Mouse (Mus musculus) midbrain, embryonic 12.5 days (tissue): ENCODE results near the gene Pigc. TPM values are rescaled to one million over a fixed set of nuclear protein-coding genes. Genes with fewer than 3 reads are reported as not detected.

ENCODE experiments used
- ATAC-seq: fragments of 200-750 bp; cut with Nextera tagmentation; 2 replicates; pipeline ENCODE4 v1.8.0; 2017; ENCODE audit warnings: low read depth, moderate TSS enrichment, moderate library complexity; ENCODE audit not compliant: low FRiP score
- H3K27ac ChIP-seq: fragments of 300-500 bp; sonication (generic); replicated peaks from 2 replicates; pipeline ENCODE4 v1.5.1; 2016; ENCODE audit warnings: mild to moderate bottlenecking
- H3K27me3 ChIP-seq: fragments of 300-500 bp; sonication (generic); 2 replicates; pipeline ENCODE4 v1.6.1; 2016; ENCODE audit warnings: mild to moderate bottlenecking
- H3K36me3 ChIP-seq: fragments of 300-500 bp; sonication (generic); 2 replicates; pipeline ENCODE4 v1.6.1; 2016
- H3K4me1 ChIP-seq: fragments of 300-500 bp; sonication (generic); 2 replicates; pipeline ENCODE4 v1.6.1; 2016
- H3K4me2 ChIP-seq: fragments of 300-500 bp; sonication (generic); replicated peaks from 2 replicates; pipeline ENCODE4 v1.6.1; 2016; ENCODE audit warnings: mild to moderate bottlenecking, moderate library complexity
- H3K4me3 ChIP-seq: fragments of 300-500 bp; sonication (generic); 2 replicates; pipeline ENCODE4 v1.5.1; 2016; ENCODE audit warnings: mild to moderate bottlenecking
- H3K9ac ChIP-seq: fragments of 300-500 bp; sonication (generic); replicated peaks from 2 replicates; pipeline ENCODE4 v1.6.1; 2016; ENCODE audit warnings: mild to moderate bottlenecking, moderate library complexity
- H3K9me3 ChIP-seq: fragments of 300-500 bp; sonication (generic); 2 replicates; pipeline ENCODE4 v1.6.1; 2016; ENCODE audit warnings: mild to moderate bottlenecking
- WGBS: fragments of 180-500 bp; shearing (Covaris S2); methylation state at CpG from one replicate; pipeline ENCODE4 v1.1.7; 2016; 5-methylcytosine and 5-hydroxymethylcytosine counted together
- polyA plus RNA-seq: library from polyadenylated mRNA; unstranded; fragments of >200 nt; fragmentation: Nextera tagmentation; extraction: Ambion mirVana; gene quantifications from 2 replicates; pipeline ENCODE4 v1.2.1, GENCODE M21; 2016

The Pigc gene
- polyA plus RNA-seq, 1 experiment from 2014 or later: 34.9 TPM

DNA sequence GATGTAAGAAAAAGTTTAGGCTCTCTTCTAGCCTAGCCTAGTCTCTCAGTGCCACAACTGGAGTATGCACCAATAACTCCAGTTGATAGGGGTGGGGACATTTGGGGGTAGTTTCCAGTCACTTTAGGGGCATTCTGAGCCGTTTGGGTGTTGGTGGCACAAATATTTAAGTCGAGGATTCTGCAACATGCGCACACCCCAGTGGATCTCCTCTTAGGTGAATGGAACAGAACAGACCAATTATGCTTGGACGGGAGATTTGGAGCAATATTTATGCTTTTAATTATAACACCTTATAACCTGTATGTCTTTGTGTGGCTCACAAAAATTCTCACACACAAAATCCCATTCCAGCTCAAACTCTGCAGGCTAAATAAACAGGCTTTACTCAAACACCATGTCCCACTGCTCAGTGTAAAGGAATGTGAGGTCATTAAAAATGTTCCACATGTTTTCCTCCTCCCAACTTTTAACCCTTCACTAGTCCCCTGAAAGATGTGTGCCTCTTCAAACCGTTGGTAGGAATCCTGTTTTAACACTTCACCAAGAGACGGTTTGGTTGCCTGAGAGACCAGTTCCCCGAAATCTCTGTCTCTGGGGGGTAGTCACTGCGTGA, 46.4 kb downstream of the Pigc start:
- 0 out of 2 replicates have a peak overlapping the region, but pooled peaks have one; percentile 10 for H3K27ac ChIP-seq
- H3K4me2 ChIP-seq: no peak overlapping the region
- no peaks in the 10 kb centered on the region for H3K27me3 ChIP-seq
- H3K4me1 ChIP-seq: 0 out of 2 replicates have a peak, but pooled peaks cover 3% of the 10 kb centered on the region
- H3K9ac ChIP-seq: no peak overlapping the region
- WGBS: 67% methylated on average over 8 of the region's 8 CpGs
- H3K4me3 ChIP-seq: no peak overlapping the region
- ATAC-seq: no peak
- no peaks in the 10 kb centered on the region for H3K36me3 ChIP-seq
- H3K9me3 ChIP-seq: no peaks in the 10 kb centered on the region

GRCm38 (mm10) chr1:162016982-162017381, 48.0 kb downstream of the Pigc start:
- no peaks in the 10 kb centered on the region for H3K9me3 ChIP-seq
- peaks cover 13% of the 10 kb centered on the region; the same call in 1 of the 2 replicates for H3K4me1 ChIP-seq
- no peaks in the 10 kb centered on the region for H3K27me3 ChIP-seq
- no peak overlapping the region for H3K4me3 ChIP-seq
- no peak overlapping the region for H3K4me2 ChIP-seq
- 62% methylated on average over 7 of the region's 7 CpGs for WGBS
- no peak for ATAC-seq
- H3K27ac ChIP-seq: no peak overlapping the region
- no peaks in the 10 kb centered on the region for H3K36me3 ChIP-seq
- no peak overlapping the region for H3K9ac ChIP-seq

- ATAC-seq: no peak
- Histone ChIP-seq H3K4me3 (no peak overlapping the region), H3K27ac (no peak overlapping the region), H3K36me3 (no peaks in the 10 kb centered on the region), H3K9me3 (no peaks in the 10 kb centered on the region), H3K4me1 (peaks cover 13% of the 10 kb centered on the region; the same call in 1 of the 2 replicates), H3K9ac (no peak overlapping the region), H3K27me3 (no peaks in the 10 kb centered on the region), H3K4me2 (no peak overlapping the region)
- WGBS: 80% methylated on average over 13 of the region's 13 CpGs
These were observed 49.1 kb downstream of the Pigc start for GRCm38 (mm10) chr1:162017975-162018600.

DNA sequence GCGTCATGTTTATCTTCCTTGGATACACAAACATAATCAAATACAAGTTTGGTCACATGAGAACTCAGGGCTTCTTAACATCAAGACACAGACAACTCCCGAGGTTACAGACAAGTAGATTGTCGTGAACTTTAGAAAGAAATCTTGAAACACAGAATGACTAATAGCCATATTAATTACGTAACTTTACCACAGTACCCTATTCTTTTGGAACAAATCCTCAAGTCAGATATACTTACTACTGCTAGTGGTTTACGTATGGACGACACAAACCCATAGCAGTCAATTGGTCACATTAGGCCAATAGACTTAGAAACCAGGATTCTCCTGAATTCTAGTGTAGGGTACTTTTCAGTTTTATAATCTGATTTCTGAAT, 49.6 kb downstream of the Pigc start:
- H3K27ac ChIP-seq: no peak overlapping the region
- WGBS: 86% methylated on average over 6 of the region's 6 CpGs
- no peaks in the 10 kb centered on the region for H3K36me3 ChIP-seq
- H3K4me2 ChIP-seq: no peak overlapping the region
- ATAC-seq: no peak
- peaks cover 13% of the 10 kb centered on the region; the same call in 1 of the 2 replicates for H3K4me1 ChIP-seq
- no peaks in the 10 kb centered on the region for H3K27me3 ChIP-seq
- no peaks in the 10 kb centered on the region for H3K9me3 ChIP-seq
- no peak overlapping the region for H3K9ac ChIP-seq
- H3K4me3 ChIP-seq: no peak overlapping the region

DNA sequence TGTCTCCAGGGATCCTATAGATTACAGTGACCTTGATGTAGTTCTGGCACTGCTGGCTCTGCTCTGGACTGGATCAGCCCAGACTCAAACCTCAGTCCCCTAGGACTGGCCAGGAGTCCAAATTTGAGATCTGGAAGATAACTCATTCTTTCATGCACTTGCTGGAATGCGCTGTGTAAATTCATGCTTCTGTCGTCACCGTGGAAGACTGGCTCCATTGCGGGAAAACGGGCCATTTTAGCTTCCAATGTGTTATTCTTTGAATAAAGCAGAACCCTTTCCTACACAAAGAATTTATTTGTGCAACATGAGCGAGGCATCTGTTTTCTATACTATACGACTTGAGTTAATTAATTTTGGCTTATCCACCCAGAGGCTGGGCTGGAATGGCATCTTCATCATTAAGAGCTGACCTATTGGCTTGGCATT, 51.3 kb downstream of the Pigc start:
- no peak for ATAC-seq
- Histone ChIP-seq H3K4me2 (no peak overlapping the region), H3K4me3 (no peak overlapping the region), H3K4me1 (peaks cover 13% of the 10 kb centered on the region; the same call in 1 of the 2 replicates), H3K9ac (no peak overlapping the region), H3K36me3 (no peaks in the 10 kb centered on the region), H3K27me3 (no peaks in the 10 kb centered on the region), H3K27ac (no peak overlapping the region), H3K9me3 (no peaks in the 10 kb centered on the region)
- WGBS: 63% methylated on average over 7 of the region's 7 CpGs

DNA sequence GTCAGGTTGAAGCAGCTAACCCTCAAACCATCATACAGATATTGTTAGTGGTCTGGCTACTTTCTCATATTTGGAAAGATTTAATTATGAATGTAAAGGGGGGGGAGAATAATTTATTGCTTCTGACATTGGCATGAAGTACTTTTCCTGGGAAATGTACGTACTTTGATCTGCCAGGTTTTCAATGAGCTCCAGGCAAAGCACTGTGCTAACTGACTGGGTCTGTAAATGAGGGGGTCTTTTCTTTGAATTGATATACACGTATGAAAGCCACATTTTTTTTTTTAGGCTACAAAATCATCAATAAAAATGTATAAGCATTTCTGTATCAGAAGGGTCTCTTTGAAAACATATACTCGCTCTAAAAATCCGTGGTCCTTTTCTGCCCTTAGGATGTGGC, 51.8 kb downstream of the Pigc start:
- no peak overlapping the region for H3K27ac ChIP-seq
- peaks cover 13% of the 10 kb centered on the region; the same call in 1 of the 2 replicates for H3K4me1 ChIP-seq
- no peaks in the 10 kb centered on the region for H3K9me3 ChIP-seq
- no peaks in the 10 kb centered on the region for H3K36me3 ChIP-seq
- 66% methylated on average over 4 of the region's 4 CpGs for WGBS
- no peak overlapping the region for H3K4me3 ChIP-seq
- no peaks in the 10 kb centered on the region for H3K27me3 ChIP-seq
- H3K9ac ChIP-seq: no peak overlapping the region
- ATAC-seq: no peak
- no peak overlapping the region for H3K4me2 ChIP-seq

Other genes starting within 250 kb of the Pigc start
- gene Fasl, start 180.7 kb upstream of the Pigc start, polyA plus RNA-seq: not detected in 2 replicates
- 39.1 and 42.1 TPM in 2 replicates for gene Suco, start 92.5 kb upstream of the Pigc start, polyA plus RNA-seq
- not detected in 2 replicates for gene 4930558K02Rik, start 10.4 kb downstream of the Pigc start, polyA plus RNA-seq